16 mouse cellular contexts compared by ENCODE assay signal in the genomic region with DNA sequence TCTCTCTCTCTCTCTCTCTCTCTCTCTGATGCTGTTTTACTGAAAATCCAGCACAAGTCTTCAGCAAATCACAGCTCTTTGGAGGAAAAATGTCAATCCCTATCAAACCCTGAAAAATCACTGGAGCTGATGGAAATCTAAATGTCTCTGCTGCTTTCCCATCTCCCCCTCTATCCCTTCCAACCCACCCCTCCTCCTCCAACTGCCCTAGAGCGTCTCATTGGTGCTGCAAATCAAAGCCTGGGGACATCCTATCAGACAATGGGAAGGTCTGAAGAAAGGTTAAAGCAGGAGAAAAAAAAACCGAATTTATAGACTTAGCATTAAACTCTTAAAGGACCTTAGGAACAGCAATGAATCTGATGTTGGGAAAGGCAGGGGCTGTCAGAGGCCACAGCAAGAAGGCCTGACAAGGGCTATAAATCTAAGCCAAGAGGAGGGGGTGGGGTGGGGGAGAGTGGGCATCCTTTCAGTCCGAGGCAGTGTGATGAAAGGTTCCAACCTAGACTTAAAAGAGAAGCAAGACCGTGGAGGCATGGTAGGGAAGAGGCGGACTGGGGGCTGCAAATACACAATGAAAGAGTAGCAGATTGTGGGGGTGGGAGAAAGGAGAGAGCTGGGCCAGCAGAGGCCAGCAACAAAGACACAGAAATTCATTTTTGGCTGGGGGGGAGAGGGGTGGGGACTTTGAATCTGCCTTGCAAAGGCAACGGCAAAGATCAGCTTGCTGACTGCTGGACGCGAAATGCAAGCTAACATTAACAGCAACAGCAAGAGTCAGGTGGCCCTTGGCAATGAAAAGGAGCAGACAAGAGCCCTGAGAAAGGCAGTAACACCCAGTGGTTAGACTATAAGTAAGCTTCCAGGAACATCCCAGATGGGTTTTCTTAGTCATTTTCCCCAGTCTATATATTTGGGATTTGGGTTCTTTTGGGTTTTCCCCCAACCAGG.
A peak's percentile ranks its signal among the peaks of the same experiment; 100 is the strongest.
DNase-seq lines count a peak whose midpoint lies in the region; ATAC-seq and TF ChIP-seq lines count a peak whose summit lies in the region.
"Had no signal": no experiment of that assay in that cellular context is flagged by ENCODE, and none has a peak within 500 bp of the region (broad histone marks: within the 10 kb centered on the region; RNA-seq: fewer than 3 reads in every experiment).

No protein-coding gene starts in this region.

- no peak for TF ChIP-seq POLR2A in kidney, adult 2 months (IDR thresholded peaks at IDR 0.05; ENCODE audit: low read depth, low read length)

- DNase-seq in kidney, postnatal 4 days: peak; percentile 24 to 46
- no peak for DNase-seq in kidney, adult 2 months
- DNase-seq in embryonic facial prominence, embryonic 10.5 days (ENCODE audit: low spot score): no peak
- peak; percentile 23 for DNase-seq in retina, embryonic 14.5 days (ENCODE audit: low spot score)
- no peak for DNase-seq in layer of hippocampus, postnatal 14 days (ENCODE audit: low spot score in 2 of 2)
- DNase-seq: cerebellum, postnatal 14 days; heart, adult 18-20 months; lung, embryonic 14.5 days; thymus, adult 18-20 months had no signal

- no peaks in the 10 kb centered on the region for H3K27me3 ChIP-seq in kidney, adult 2 months (replicated peaks; ENCODE audit: control insufficient read depth, insufficient read depth, low read length)
- H3K27me3 ChIP-seq in embryonic facial prominence, embryonic 10.5 days (replicated peaks; ENCODE audit: low read depth, poor library complexity, severe bottlenecking): no peaks in the 10 kb centered on the region
- no peaks in the 10 kb centered on the region for H3K27me3 ChIP-seq in midbrain, embryonic 13.5 days
- H3K27me3 ChIP-seq: limb, embryonic 12.5 days had no signal

- peaks cover 5% of the 10 kb centered on the region; the same call in 1 of the 2 replicates for H3K4me1 ChIP-seq in kidney, adult 2 months (ENCODE audit: control insufficient read depth, insufficient read depth, low read length)
- peaks cover 27% of the 10 kb centered on the region for H3K4me1 ChIP-seq in embryonic facial prominence, embryonic 10.5 days
- H3K4me1 ChIP-seq in midbrain, embryonic 13.5 days (replicated peaks): peaks cover 9% of the 10 kb centered on the region

- no peak overlapping the region for H3K27ac ChIP-seq in kidney, adult 2 months (ENCODE audit: insufficient read depth, low read depth, low read length)
- peak overlapping the region; percentile 31; the same call in 1 of the 2 replicates for H3K27ac ChIP-seq in embryonic facial prominence, embryonic 10.5 days (replicated peaks)
- H3K27ac ChIP-seq in midbrain, embryonic 13.5 days: 0 out of 2 replicates have a peak overlapping the region, but pooled peaks have one; percentile 14
- H3K27ac ChIP-seq: limb, embryonic 12.5 days had no signal

- H3K4me3 ChIP-seq in kidney, adult 2 months (ENCODE audit: insufficient read depth, low read depth, low read length): no peak overlapping the region
- H3K4me3 ChIP-seq in embryonic facial prominence, embryonic 10.5 days: no peak overlapping the region
- no peak overlapping the region for H3K4me3 ChIP-seq in midbrain, embryonic 13.5 days (replicated peaks)
- H3K4me3 ChIP-seq: limb, embryonic 12.5 days had no signal

- ATAC-seq in midbrain, embryonic 13.5 days: peak; percentile 60; the same call in 1 of the 2 replicates
- ATAC-seq in megakaryocyte, adult 5-6 weeks (ENCODE audit: poor library complexity, severe bottlenecking): no peak
- ATAC-seq in frontal cortex, adult (ENCODE audit: low TSS enrichment): no peak
- ATAC-seq: CD4-positive, CD25-positive, alpha-beta regulatory T cell, adult 4 months; forebrain, embryonic 16.5 days; intestine, embryonic 16.5 days had no signal

- H3K36me3 ChIP-seq in kidney, adult 2 months (ENCODE audit: control insufficient read depth, insufficient read depth, low read length): no peaks in the 10 kb centered on the region
- no peaks in the 10 kb centered on the region for H3K36me3 ChIP-seq in embryonic facial prominence, embryonic 10.5 days (replicated peaks)
- H3K36me3 ChIP-seq in midbrain, embryonic 13.5 days: no peaks in the 10 kb centered on the region
- H3K36me3 ChIP-seq: limb, embryonic 12.5 days had no signal

- no peaks in the 10 kb centered on the region for H3K9me3 ChIP-seq in embryonic facial prominence, embryonic 10.5 days
- no peaks in the 10 kb centered on the region for H3K9me3 ChIP-seq in midbrain, embryonic 13.5 days
- H3K9me3 ChIP-seq: limb, embryonic 12.5 days had no signal

- 54% methylated on average over 8 of the region's 8 CpGs for WGBS in kidney, adult 2 months
- WGBS in embryonic facial prominence, embryonic 10.5 days: 54% methylated on average over 8 of the region's 8 CpGs
- 32% methylated on average over 8 of the region's 8 CpGs for WGBS in midbrain, embryonic 13.5 days

- no peak overlapping the region for H3K9ac ChIP-seq in midbrain, embryonic 13.5 days (replicated peaks)
- H3K9ac ChIP-seq: limb, embryonic 12.5 days; lung, embryonic 14.5 days had no signal

- no peak overlapping the region for H3K4me2 ChIP-seq in midbrain, embryonic 13.5 days (replicated peaks)
- H3K4me2 ChIP-seq: limb, embryonic 12.5 days; lung, embryonic 14.5 days had no signal

- TF ChIP-seq CTCF in kidney, adult 2 months (conservative IDR thresholded peaks at IDR 0.05; ENCODE audit: insufficient read depth, insufficient read length, low read depth, low read length): no peak

Comparison
In these comparisons a context has a peak if more than half of its experiments do, and no peak if none do; other contexts are left out.
1. DNase-seq: peak in kidney, postnatal 4 days (2 of 2) and retina, embryonic 14.5 days (single experiment); none in kidney, adult 2 months (single experiment), embryonic facial prominence, embryonic 10.5 days (single experiment) and layer of hippocampus, postnatal 14 days (0 of 2).